Mouse (Mus musculus) cerebellum, adult 8-10 months (tissue): ENCODE measurements around the gene Hspa4l.
A peak's percentile ranks its signal among the peaks of the same experiment; 100 is the strongest.

Experiments
- DNase-seq: peaks from one replicate; pipeline ENCODE4 v3.0.0; 2022

Gene Hspa4l

DNA sequence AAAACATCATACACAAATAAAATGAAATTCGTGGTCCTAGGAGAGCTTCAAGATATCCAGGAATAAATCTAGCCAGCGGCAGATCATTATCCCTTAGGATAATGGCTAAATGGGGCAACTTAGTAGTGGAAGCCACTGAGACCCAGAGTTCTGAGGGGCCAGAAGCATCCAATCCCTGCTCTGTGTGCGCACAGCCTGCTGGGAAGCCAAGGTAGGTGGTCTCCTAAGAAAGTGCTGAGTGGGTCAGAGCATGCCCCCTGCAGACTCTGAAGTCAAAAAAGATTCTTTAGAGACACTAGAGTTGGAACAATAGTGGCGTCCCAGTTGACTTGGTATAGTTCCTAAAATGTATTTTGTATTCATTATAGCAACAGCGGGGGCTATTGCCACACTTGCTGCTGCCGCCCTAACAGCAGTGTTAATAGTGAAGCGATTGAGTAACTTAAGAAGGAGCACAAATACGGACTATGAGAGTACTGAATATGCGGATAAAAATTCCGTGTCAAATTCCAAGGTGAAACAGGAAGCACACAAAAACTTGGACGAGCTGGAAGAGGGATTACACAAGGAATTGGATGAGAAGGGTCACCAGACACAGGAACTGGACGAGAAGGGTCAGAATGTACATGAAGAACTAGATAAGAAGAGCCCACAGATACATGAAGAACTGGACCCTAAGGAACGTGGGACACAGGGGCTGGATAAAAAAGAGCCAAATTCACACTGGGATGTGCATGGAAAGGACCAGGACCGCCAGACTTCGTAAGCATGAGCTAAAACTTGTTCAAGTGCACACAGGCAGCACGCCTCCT is at the start of gene Hspa4l:
Gene Hspa4l (plus strand): TSS at position 472 of the 812 bp plus-strand sequence.
- DNase-seq: no peak

DNA sequence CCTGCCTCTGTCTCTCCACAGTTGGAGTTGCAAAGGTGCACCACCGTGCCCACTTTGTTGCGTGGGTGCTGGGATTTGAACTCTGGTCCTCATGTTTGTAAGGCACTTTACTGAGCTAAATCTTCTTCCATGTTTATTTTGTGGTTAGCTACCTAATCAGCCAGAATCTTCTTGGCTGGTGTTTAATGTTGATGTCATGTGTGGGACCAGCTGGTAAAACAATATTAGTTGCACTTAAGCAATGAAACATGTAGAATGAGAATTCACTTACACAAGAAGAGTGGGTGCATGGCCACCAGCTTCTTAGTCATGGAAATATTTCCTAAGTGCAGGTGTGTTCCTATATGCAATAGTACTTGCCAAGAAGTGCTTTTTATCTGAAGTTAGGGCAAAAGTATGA is 49.1 kb upstream of the Hspa4l start:
- DNase-seq: no peak

DNA sequence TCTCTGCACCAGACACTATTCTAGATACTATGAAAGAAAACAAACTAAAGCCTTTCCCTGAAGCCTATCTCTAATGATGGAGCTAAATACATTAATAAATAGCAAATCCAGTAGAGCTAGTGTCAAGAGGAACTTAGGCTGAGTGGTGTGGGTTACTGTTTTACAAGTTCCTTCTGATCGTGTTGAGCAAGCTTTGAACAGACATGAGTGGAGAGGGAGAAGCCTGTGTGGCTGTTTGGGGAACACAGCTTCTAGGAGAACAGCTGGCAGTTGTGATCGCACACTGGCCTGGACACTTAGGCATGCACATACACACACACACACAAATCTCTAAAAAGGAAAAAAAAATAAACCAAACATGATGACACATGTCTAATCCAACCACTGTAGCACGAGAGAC is 45.5 kb upstream of the Hspa4l start:
- DNase-seq: no peak

DNA sequence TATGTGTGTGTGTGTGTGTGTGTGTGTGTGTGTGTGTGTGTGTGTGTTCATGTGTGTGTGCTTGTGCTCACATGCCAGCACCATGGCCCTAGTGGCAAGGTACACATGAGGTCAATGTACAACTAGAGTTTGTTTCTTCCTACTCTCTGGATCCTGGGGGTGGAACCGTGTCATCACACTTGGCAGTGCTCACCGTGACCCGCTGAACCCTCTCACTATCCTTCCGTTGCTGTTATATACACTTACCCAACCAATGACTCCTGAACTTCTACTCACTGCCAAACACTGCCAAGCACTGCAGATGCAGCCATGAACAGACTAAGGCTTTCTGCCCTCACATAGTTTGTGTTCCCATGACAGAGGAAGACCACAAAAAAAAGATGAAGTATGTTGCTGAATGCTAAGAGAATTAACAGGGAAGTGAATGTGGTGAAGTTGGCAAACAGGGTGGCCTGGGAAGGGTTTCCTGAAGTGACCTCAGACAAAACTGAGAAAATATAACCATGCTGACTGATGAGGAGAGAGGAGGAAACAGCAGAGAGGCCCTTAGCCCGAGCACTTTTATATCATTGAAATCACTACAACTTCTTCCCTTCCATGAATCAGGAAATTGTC is 39.4 kb upstream of the Hspa4l start:
- DNase-seq: no peak

DNA sequence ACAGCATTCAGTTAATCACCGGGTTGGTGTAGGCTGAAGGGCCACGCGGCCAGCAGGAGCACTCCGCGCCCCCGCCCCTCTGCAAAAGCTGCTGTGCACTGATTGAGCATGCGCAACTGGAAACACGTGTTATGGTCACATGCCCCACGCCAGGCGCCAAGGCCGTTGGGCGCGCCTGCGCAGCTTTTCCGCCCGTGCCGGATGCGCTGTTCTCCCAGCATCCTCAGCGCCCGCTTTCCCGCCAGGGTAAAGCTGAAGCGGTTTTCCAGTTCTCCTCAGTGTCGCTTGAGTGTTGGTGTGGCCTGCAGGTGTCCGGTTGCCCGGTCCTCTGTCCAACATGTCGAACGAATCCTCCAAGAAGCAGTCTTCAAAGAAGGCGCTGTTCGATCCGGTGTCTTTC is 35.6 kb upstream of the Hspa4l start, which contains the start of gene Slc25a31:
Gene Slc25a31 (plus strand): TSS at position 201 of the 400 bp plus-strand sequence.
- DNase-seq: no peak

DNA sequence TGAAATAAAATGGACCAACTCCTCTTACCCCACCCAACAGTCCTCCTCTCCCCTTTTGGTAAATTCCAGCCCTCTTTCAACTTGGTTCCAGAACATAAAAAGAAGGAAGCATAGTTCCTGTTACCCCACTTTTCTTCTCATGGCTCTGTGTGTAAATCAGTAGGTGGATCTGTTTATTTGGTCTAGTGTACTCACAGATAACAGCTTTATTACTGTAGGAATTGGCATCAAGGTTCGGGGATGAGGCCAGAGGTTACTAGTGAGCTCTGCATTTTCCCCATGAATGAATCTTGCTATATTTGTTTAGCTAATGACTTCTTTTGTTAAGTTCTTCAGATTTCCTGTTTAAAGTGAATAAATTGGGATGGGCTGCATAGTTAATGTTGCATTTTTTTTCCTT is 28.2 kb upstream of the Hspa4l start:
- no peak for DNase-seq

DNA sequence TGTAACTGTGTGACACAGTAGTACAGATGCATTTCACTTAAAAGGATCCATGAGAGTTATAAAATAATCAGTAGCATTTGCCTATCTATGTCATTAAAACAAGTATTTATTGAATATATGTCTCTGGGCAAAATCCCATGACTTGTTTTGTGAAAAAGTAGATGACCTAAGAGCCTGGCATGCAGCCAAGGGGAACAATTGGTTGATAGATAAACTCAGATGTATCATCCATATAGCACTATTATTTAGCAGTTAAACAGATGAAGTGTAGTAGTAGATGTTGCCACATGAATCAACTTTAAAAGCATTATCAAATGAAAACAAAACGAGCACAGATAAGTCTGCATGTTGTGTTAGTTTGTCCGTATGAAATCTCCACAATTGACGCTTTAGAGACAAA is 25.3 kb upstream of the Hspa4l start:
- DNase-seq: no peak

DNA sequence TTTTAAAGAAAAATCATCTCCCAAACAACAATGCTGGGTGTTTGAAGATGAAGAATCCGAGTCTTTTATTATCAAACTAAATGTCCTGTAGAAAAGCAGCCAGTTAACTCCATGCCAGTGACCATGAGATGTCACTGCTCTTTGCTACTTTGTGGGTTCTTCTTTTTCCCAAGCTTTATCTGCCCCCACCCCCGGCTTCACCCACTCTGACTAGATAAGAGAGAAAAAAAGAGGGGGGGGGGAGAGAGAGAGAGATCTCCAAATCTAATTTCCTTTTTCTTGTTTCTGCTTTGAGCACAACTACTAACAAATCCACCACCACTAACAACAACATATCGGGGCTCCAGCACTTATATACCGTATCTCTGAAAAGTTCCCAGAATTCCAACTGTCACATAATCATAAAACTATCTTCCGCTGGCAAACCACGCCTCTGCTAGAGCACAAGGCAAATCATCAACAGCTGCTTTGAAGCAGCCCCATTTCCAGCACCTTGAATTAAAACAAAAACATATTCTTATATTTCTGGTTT is 5.8 kb upstream of the Hspa4l start:
- no peak for DNase-seq

DNA sequence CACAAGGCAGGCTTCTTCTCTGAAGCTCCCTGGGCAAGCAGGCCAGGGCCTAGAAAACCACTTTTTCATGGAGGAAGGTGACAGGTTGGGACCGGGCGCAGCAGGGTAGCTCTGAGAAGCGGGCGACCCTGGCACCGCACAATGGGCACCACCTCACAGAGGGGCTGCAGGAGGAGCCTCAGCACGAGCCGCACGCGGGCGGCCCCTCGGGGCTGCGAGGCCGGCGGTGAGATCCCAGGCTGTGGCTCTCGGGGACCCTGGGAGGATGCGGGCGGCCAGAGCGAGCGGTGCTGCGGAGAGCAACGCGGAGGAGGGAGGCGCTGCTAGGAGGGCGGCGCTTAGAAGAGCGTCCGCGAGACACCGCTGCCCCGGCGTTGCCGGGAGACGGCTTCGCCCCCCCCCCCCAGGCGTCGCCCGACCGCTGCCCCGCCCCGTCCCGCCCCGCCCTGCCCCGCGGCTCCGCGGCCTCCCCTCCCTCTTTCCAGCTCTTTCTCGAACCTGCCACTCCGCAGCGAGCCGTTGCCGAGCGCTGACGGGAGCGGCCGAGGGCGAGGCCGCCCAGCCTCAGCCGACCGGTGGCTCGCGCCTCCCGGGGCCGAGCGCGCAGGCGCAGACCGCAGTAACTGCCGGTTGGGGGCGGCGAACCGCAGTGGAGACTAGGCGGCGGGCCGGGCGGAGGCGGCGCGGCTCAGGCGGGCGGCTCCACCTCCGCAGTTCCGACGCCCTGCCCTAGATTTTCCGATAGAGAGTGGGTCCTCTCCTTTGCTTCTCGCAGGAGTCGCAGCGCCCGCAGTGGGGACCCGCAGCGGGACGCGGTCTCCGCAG is 753 bp downstream of the Hspa4l start:
- DNase-seq: peak; percentile 94

DNA sequence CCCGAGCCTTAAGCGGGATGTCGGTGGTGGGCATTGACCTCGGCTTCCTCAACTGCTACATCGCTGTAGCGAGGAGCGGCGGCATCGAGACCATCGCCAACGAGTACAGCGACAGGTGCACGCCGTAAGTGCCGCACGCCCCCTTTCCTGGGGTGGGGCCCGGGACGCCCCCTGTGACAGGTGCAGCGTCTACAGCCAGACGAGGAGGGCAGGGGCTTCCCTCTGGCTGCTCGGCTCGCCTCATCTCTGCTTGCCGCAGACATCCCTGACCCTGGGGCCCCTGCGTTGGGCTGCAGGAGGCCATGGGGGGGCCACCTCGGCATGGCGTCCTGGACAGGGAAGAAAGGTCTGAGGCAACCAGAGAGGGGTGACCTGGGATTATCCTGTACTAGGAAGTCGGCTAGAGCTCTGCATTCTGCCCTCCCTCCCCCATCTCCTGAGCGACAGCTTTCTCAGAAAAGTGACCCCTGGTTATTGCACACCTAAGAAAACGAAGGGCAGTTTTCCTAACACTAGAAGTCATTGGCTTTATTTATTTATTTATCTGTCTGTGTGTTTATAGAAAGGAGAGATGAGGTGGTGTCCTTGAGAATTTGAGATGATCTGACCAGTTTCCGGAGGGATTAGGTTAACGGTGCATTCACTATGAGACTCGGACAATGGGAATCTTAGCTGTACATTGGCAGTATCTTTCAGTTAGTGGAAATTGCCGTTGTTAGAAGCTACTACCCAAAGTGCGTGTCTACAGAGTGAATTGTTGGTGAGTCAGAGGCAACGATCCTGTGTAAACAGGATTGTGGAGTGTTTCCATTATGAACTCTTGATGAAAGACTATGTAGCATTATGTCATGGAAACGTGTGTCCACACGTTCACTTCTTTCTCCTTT is 1.6 kb downstream of the Hspa4l start:
- DNase-seq: no peak

DNA sequence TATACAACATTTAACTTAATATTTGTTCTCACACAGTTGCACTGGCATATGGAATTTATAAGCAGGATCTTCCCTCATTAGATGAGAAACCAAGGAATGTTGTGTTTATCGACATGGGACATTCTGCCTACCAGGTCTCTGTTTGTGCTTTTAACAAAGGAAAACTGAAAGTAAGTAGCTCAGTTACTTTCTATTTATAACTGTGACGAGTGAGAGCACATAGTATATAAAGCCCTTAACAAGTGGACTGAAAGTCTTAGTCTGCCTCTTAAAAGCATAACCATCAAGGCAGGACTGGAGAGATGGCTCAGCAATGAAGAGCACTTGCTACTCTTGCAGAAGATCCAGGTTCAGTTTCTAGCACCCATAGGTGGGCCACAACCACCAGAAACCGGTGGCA is 16.5 kb downstream of the Hspa4l start:
- no peak for DNase-seq

DNA sequence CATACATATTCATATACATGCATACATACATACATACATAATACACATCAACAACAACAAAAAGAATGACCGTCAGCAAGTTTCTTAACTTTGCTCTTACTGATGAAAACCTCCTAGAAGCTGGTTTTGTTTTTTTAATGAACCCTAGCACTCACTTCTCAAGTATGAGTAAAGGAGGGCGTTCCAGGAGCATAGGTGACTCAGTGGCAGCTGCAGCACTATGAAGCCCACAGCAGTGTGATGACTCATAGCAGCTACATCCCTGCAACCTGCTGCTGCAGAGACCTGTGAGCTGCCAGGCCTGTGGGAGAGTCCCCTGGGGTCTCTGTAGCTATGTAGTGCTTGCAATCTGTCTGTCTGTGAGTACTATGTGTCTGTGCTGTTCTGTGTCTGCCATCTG is 17.0 kb downstream of the Hspa4l start:
- no peak for DNase-seq

DNA sequence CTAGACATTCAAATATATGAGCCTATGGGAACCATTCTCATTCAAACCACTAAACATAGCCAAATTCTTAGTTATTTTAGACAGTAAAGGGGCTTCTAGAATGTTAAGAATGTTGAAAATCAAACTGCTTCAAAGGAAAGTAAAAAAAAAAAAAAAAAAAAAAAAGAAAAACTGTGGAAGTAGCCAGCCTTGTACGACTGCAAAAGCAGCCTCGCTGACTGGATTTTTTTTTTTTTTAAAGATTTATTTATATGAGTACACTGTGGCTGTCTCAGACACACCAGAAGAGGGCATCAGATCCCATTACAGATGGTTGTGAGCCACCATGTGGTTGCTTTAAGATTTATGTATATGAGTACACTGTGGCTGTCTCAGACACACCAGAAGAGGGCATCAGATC is 49.5 kb downstream of the Hspa4l start:
- no peak for DNase-seq

DNA sequence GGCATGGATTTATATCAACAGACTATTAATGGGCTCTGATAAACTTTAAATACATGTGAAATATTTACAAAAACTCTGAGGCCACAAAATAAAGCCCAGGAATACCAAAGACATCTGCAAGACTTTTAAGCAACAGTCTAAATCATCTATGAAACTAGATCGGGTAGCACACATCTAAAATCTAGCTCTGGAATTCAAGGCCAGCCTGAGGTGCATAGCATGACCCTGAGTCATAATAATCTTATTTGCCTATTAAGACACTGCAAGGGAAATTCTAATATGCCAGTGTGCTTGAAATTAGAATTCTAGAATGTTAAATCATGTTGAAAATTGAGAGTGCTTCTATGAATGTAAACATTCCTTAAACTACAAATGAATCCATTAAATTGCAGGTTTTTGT is 53.8 kb downstream of the Hspa4l start:
- DNase-seq: no peak

DNA sequence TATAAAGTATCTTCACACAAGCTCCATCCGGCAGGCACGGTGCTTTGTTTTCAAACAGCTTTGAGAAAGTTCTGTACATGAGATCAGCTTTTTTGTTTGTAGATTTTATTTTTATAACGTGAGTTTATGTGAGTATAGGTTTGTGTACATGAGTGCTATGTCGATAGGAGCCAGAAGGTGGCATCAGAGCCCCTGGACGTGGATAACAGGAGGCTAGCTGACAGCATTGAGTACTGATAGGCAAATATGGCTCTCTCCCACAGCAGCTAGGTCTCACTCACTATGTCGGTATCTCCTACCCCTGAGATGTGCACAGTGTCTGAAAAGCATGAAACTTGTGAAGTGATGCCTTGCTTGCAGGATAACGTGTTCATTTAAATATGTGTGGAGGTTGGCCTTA is 54.2 kb downstream of the Hspa4l start:
- peak; percentile 13 for DNase-seq

DNA sequence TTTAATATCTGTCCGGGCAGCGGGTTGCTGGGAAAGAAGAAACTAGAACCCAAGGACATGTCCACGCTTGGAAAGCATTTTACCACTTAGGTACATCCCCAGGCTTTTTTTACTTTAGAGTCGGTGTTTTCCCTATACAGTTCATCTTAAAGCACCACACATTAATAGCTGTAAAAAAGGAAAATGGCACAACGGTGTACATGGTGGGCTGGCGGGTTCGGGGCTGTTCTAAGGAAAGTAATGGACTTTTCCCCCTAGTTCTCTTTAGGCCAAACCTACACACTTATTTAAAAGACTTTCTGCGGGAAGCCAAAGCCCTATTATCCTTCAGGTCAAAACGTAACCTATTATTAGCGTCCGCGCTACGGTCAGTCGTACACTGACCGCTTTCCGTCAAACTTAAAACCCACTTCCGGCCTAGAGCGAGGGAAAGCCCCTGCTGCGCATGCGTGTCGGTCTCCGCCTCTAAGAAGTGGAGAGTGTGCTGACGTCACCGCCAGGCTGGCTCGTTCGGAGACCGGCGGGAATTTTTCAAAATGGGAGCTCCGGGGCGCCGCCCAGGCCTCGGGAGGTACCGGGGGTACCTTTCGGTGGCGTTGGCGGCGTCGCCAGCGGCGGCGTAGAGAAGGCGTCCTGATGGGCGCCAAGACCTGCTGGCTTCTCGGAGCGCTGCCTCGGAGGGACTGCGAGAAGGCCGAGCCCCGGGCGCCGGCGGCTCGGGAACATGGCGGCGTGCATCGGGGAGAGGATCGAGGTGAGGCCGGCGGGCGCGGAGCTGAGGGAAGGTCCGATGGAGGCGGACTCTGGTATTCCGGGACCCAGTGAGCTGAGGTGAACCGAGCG is 55.5 kb downstream of the Hspa4l start, which contains the start of gene Plk4:
Gene Plk4 (plus strand): TSS at position 490 of the 843 bp plus-strand sequence.
- peak; percentile 95 for DNase-seq

DNA sequence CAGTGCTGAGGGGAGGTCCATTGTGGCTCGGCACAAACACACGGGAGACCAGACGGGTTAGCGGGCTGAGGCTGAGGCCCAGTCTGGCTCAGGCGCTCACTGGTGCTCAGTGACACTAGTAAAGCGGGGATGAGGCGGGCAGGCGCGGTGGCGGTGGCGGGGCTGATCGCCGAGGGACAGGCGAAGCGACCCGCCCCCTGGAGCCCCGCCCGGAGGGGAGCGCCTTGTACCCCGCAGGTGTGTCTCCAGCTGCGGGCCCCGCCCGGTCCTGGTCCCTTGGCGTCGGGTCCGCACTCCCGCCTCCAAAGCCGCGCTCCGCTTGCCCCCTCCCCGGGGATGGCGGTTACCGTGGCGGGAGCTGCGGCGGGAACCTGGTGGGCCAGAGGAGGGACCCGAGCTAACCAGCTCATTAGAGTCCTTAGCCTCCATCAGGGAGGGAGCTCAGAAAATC is 56.1 kb downstream of the Hspa4l start:
- DNase-seq: peak; percentile 23

DNA sequence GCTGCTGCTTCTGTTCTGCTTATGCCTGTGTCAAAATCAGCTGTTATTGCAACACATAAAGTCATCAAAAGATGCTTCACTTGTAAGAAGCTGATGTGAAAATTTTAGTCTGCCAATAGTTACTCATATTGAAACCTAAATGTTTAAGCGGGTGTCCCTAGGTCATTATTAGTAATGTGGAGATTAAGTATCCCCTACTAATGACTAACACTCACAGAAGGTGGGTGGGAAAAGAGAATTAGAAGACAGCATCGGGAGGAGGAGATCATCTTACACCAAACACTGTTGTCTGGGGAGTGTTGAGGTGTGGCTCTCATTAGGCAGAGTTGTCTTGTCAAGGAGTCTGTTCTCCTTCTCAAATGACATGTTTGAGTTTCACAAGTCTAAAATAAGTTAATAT is 62.6 kb downstream of the Hspa4l start:
- no peak for DNase-seq

DNA sequence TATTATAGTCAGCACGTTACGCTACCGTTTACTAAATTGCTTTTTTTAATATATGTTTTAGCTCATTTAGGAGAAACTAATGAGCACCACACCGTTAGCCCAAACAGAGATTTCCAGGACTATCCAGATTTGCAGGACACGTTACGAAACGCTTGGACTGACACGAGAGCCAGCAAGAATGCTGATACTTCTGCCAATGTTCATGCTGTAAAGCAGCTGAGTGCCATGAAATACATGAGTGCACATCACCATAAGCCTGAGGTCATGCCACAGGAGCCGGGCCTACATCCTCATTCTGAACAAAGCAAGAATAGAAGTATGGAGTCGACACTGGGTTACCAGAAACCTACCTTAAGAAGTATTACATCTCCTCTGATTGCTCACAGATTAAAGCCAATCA is 64.4 kb downstream of the Hspa4l start:
- no peak for DNase-seq

DNA sequence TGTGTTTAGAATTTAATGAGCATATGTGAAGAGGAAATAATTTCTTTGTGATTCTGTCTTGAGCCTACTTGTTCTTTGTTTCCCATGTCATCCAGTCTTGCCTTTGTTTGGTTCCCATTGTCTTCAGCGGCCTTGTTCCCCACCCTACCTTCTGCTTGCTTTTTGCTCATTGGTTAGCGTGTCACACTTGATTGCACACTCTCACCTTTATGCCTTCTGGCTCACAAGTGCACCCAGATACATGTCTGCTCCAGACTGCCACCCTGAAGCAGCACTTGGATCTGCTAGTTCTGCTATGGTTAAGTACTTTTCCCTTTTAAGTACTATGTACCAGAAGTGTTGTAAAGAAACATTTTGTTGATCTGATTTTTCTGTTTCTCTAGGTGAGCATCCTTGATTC is 65.6 kb downstream of the Hspa4l start:
- DNase-seq: no peak

DNA sequence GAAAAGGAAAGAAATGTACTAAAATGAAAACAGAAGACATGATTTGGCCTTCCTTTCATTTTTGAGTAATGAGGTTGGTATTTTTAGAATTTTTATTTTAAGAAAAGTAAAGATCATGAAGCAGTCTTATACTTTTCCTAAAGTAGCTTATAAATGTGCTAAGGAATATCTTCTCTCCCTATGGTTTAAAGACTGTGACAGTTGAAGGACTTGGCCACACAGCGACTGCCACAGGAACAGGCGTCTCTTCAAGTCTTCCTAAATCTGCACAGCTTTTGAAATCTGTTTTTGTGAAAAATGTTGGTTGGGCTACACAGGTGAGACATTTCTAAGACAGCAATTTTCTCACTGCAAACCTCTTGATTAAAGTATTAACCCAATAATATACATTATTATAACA is 69.0 kb downstream of the Hspa4l start:
- no peak for DNase-seq
